15 mouse cellular contexts compared by ENCODE assay signal in the genomic region with DNA sequence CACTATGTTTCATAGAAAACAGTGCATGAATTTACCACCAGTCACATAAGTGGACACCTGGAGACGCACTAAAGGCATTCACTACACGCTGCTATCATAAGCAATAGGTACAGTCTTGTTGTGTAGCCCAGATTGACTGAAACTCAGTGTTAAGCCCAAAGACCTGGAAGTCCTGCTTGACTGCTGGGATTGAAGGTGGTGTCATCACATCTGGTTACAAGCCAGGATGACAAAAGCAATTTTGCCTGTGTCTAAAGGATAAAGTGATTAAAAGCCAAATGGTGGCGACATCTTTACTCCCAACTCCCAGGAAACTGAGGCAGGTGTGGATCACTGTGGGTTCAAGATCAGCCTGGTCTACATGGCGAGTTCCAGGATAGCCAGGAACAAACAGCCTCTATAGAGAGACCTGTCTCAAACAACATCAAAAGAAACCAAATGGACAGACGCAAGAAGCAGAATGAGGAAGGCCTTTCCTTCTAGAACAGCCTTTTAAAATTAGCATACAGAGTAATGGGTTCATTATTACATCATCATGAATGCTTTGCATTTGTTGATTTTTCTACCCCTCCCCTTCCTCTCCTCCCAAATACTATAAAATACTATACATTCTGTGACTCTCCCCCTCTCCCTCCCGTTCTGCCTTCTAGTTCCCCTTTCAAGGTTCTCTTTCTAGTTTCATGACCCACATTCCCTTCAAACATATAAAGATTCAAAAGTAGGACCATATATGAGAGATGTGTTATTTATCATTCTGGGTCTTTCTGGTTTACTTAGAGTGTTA.
"Had no signal": no experiment of that assay in that cellular context is flagged by ENCODE, and none has a peak within 500 bp of the region (broad histone marks: within the 10 kb centered on the region; RNA-seq: fewer than 3 reads in every experiment).

No protein-coding gene starts in this region.

- H3K27ac ChIP-seq: layer of hippocampus, adult 2 months; limb, embryonic 12.5 days; liver, embryonic 13.5 days; lung, embryonic 15.5 days; midbrain, embryonic 12.5 days; neural tube, embryonic 15.5 days had no signal

- H3K4me1 ChIP-seq: limb, embryonic 12.5 days; liver, embryonic 13.5 days; megakaryocyte, embryonic 14.5 days; midbrain, embryonic 12.5 days; neural tube, embryonic 15.5 days had no signal

- H3K36me3 ChIP-seq: limb, embryonic 12.5 days; liver, embryonic 13.5 days; lung, embryonic 15.5 days; midbrain, embryonic 12.5 days; neural tube, embryonic 15.5 days had no signal

- ATAC-seq: liver, postnatal 0 days had no signal

- H3K9ac ChIP-seq: limb, embryonic 12.5 days; liver, embryonic 13.5 days; liver, postnatal 0 days; lung, embryonic 15.5 days; midbrain, embryonic 12.5 days; neural tube, embryonic 15.5 days had no signal

- H3K4me2 ChIP-seq: limb, embryonic 12.5 days; liver, embryonic 13.5 days; lung, embryonic 15.5 days; midbrain, embryonic 12.5 days; neural tube, embryonic 15.5 days had no signal

- H3K4me3 ChIP-seq: layer of hippocampus, adult 2 months; limb, embryonic 12.5 days; liver, embryonic 13.5 days; lung, embryonic 15.5 days; megakaryocyte, embryonic 14.5 days; midbrain, embryonic 12.5 days; myocyte; neural tube, embryonic 15.5 days had no signal

- H3K27me3 ChIP-seq: limb, embryonic 12.5 days; liver, embryonic 13.5 days; lung, embryonic 15.5 days; megakaryocyte, embryonic 14.5 days; midbrain, embryonic 12.5 days; neural tube, embryonic 15.5 days had no signal

- H3K9me3 ChIP-seq: limb, embryonic 12.5 days; liver, embryonic 13.5 days; lung, embryonic 15.5 days; megakaryocyte, embryonic 14.5 days; midbrain, embryonic 12.5 days; neural tube, embryonic 15.5 days had no signal

- DNase-seq: kidney, adult 18-20 months; kidney, postnatal 10 days; kidney, postnatal 4 days; liver, embryonic 13.5 days; liver, postnatal 0 days; lung, postnatal 14 days; thymus, adult 2 months; thymus, postnatal 36 days had no signal
